Mouse (Mus musculus): Measurements from ENCODE around the gene Pnp.
"Not testable (repeated sequence)": the region's sequence is repeated elsewhere in the genome, so short reads cannot be mapped to it uniquely, and the experiment has no call there.

Gene Pnp

GRCm38 (mm10) chr14:50930377-50930753 lies 517 bp upstream of the Pnp start:
- peak; percentile 78 for DNase-seq (ENCODE audit: low read depth, low spot score)

GRCm38 (mm10) chr14:50931493-50932020 lies 675 bp downstream of the Pnp start:
- no peak for DNase-seq (ENCODE audit: low read depth, low spot score)

- DNase-seq (ENCODE audit: low read depth, low spot score): no peak
Measured at GRCm38 (mm10) chr14:50936649-50937048, 5.8 kb downstream of the Pnp start.

GRCm38 (mm10) chr14:50938119-50938908 lies 7.4 kb downstream of the Pnp start:
- peak; percentile 44 for DNase-seq (ENCODE audit: low read depth, low spot score)

- peak; percentile 69 for DNase-seq (ENCODE audit: low read depth, low spot score)
Measured at GRCm38 (mm10) chr14:50938940-50939339, 8.1 kb downstream of the Pnp start.

- peak; percentile 98 for DNase-seq (ENCODE audit: low read depth, low spot score)
Measured at GRCm38 (mm10) chr14:50943932-50944667, 13.2 kb downstream of the Pnp start, which contains the start of gene Gm49342. Gene Gm49342, plus strand, starts transcription at chr14:50944517.

GRCm38 (mm10) chr14:50944668-50945033 lies 13.8 kb downstream of the Pnp start:
- DNase-seq (ENCODE audit: low read depth, low spot score): not testable (repeated sequence)

GRCm38 (mm10) chr14:50945081-50945480 lies 14.2 kb downstream of the Pnp start:
- not testable (repeated sequence) for DNase-seq (ENCODE audit: low read depth, low spot score)

GRCm38 (mm10) chr14:50945526-50945925 lies 14.6 kb downstream of the Pnp start:
- not testable (repeated sequence) for DNase-seq (ENCODE audit: low read depth, low spot score)

GRCm38 (mm10) chr14:50955487-50955886 lies 24.6 kb downstream of the Pnp start:
- no peak for DNase-seq (ENCODE audit: low read depth, low spot score)

- not testable (repeated sequence) for DNase-seq (ENCODE audit: low read depth, low spot score)
Measured at GRCm38 (mm10) chr14:50955942-50956508, 25.1 kb downstream of the Pnp start, which contains the start of gene Pnp2. Gene Pnp2, plus strand, starts transcription at chr14:50955992.

GRCm38 (mm10) chr14:50956724-50957123 lies 25.8 kb downstream of the Pnp start:
- DNase-seq (ENCODE audit: low read depth, low spot score): not testable (repeated sequence)

GRCm38 (mm10) chr14:50957146-50957545 lies 26.3 kb downstream of the Pnp start:
- not testable (repeated sequence) for DNase-seq (ENCODE audit: low read depth, low spot score)

- not testable (repeated sequence) for DNase-seq (ENCODE audit: low read depth, low spot score)
Measured at GRCm38 (mm10) chr14:50958289-50958995, 27.6 kb downstream of the Pnp start.

GRCm38 (mm10) chr14:50968216-50968980 lies 37.5 kb downstream of the Pnp start:
- no peak for DNase-seq (ENCODE audit: low read depth, low spot score)

- DNase-seq (ENCODE audit: low read depth, low spot score): no peak
Measured at GRCm38 (mm10) chr14:50969041-50969440, 38.2 kb downstream of the Pnp start.

GRCm38 (mm10) chr14:50969558-50970544 lies 39.0 kb downstream of the Pnp start:
- DNase-seq (ENCODE audit: low read depth, low spot score): peak; percentile 89

GRCm38 (mm10) chr14:50970822-50971221 lies 39.9 kb downstream of the Pnp start:
- no peak for DNase-seq (ENCODE audit: low read depth, low spot score)

GRCm38 (mm10) chr14:50973054-50973453 lies 42.2 kb downstream of the Pnp start:
- peak; percentile 39 for DNase-seq (ENCODE audit: low read depth, low spot score)
